Mouse (Mus musculus) intestine, embryonic 14.5 days (tissue): ENCODE data around the gene Il17rc. TPM values are rescaled to one million over a fixed set of nuclear protein-coding genes. Genes with fewer than 3 reads are reported as not detected.

Source experiments
- ATAC-seq: fragments of 200-750 bp; cut with Nextera tagmentation; replicated peaks from 2 replicates; pipeline ENCODE4 v1.8.0; 2017; ENCODE audit warnings: low read depth, moderate number of reproducible peaks, moderate TSS enrichment, moderate library complexity; ENCODE audit not compliant: low FRiP score, low TSS enrichment
- DNase-seq: peaks from one replicate; pipeline ENCODE4 v3.0.0-alpha.2; 2018; ENCODE audit warnings: low spot score
- H3K27ac ChIP-seq: fragments of 300-500 bp; sonication (generic); 2 replicates; pipeline ENCODE4 v1.5.1; 2014; ENCODE audit warnings: low read depth, mild to moderate bottlenecking, control low read depth
- H3K27me3 ChIP-seq: fragments of 300-500 bp; sonication (generic); replicated peaks from 2 replicates; pipeline ENCODE4 v1.6.1; 2014; ENCODE audit warnings: low read length, control low read depth; ENCODE audit not compliant: control insufficient read depth, insufficient read depth
- H3K36me3 ChIP-seq: fragments of 300-500 bp; sonication (generic); 2 replicates; pipeline ENCODE4 v1.6.1; 2014; ENCODE audit warnings: low read length, control low read depth; ENCODE audit not compliant: control insufficient read depth, insufficient read depth
- H3K4me1 ChIP-seq: fragments of 300-500 bp; sonication (generic); replicated peaks from 2 replicates; pipeline ENCODE4 v1.6.1; 2014; ENCODE audit warnings: low read length, control low read depth, mixed read lengths; ENCODE audit not compliant: control insufficient read depth, insufficient read depth
- H3K4me2 ChIP-seq: fragments of 300-500 bp; sonication (generic); 2 replicates; pipeline ENCODE4 v1.6.1; 2014; ENCODE audit warnings: low read length
- H3K4me3 ChIP-seq: fragments of 300-500 bp; sonication (generic); 2 replicates; pipeline ENCODE4 v1.5.1; 2014; ENCODE audit warnings: low read depth, low read length, control low read depth, mixed read lengths
- H3K9ac ChIP-seq: fragments of 300-500 bp; sonication (generic); 2 replicates; pipeline ENCODE4 v1.6.1; 2014; ENCODE audit warnings: mild to moderate bottlenecking, low read length
- H3K9me3 ChIP-seq: fragments of 300-500 bp; sonication (generic); 2 replicates; pipeline ENCODE4 v1.6.1; 2016; ENCODE audit warnings: low read length, control low read depth; ENCODE audit not compliant: control insufficient read depth
- WGBS: fragments of 180-500 bp; shearing (Covaris S2); extraction: QIAGEN DNeasy Blood & Tissue Kit; methylation state at CpG from one replicate; pipeline ENCODE4 v1.1.7; 2014; 5-methylcytosine and 5-hydroxymethylcytosine counted together
- polyA plus RNA-seq: library from polyadenylated mRNA; unstranded; fragments of >200 nt; fragmentation: Nextera tagmentation; extraction: Ambion mirVana; gene quantifications from 2 replicates; pipeline ENCODE4 v1.2.1, GENCODE M21; 2014

Gene Il17rc
- polyA plus RNA-seq, 1 experiment from 2014 or later, result 18.5 TPM

DNA sequence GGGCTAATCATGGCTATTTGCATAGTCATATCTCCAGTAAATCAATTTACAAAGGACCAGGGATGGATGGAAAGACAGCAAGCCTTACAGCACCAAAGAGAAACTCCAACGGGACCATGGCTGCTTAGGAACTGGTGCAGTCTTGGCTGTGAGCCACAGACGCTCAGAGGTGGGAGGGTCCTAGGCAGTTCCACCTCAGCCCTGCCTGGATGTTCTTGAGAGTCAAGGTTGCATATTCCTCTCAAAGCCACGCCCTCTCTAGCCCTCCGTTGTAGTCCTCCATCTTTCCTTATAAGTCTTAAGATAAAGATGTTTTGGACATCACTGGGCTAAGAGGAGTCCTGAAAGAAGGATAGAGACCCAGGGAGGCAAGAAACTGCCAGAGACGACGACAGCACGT is 7.2 kb upstream of the Il17rc start:
- H3K4me1 ChIP-seq, result 0 out of 2 replicates have a peak, but pooled peaks cover 2% of the 10 kb centered on the region
- no peaks in the 10 kb centered on the region for H3K9me3 ChIP-seq
- H3K27me3 ChIP-seq, result no peaks in the 10 kb centered on the region
- H3K36me3 ChIP-seq, result no peaks in the 10 kb centered on the region
- no peak overlapping the region for H3K4me3 ChIP-seq
- H3K4me2 ChIP-seq, result no peak overlapping the region
- ATAC-seq (no peak), DNase-seq (no peak)
- H3K9ac ChIP-seq, result no peak overlapping the region
- WGBS, result 68% methylated on average over 7 of the region's 7 CpGs
- no peak overlapping the region for H3K27ac ChIP-seq

GRCm38 (mm10) chr6:113465602-113466001 is 5.6 kb upstream of the Il17rc start:
- Histone ChIP-seq H3K36me3 (no peaks in the 10 kb centered on the region), H3K4me1 (0 out of 2 replicates have a peak, but pooled peaks cover 4% of the 10 kb centered on the region), H3K9me3 (no peaks in the 10 kb centered on the region), H3K9ac (no peak overlapping the region), H3K27ac (no peak overlapping the region), H3K27me3 (0 out of 2 replicates have a peak, but pooled peaks cover 5% of the 10 kb centered on the region), H3K4me3 (no peak overlapping the region), H3K4me2 (no peak overlapping the region)
- ATAC-seq (no peak), DNase-seq (no peak)
- WGBS, result 64% methylated on average over 5 of the region's 5 CpGs

- Histone ChIP-seq H3K27ac (no peak overlapping the region), H3K9me3 (no peaks in the 10 kb centered on the region), H3K4me2 (no peak overlapping the region), H3K36me3 (no peaks in the 10 kb centered on the region), H3K9ac (no peak overlapping the region), H3K27me3 (0 out of 2 replicates have a peak, but pooled peaks cover 9% of the 10 kb centered on the region), H3K4me1 (0 out of 2 replicates have a peak, but pooled peaks cover 16% of the 10 kb centered on the region), H3K4me3 (no peak overlapping the region)
- DNase-seq, result no peak
- 84% methylated on average over 3 of the region's 3 CpGs for WGBS
- no peak for ATAC-seq
These were observed 2.7 kb upstream of the Il17rc start for GRCm38 (mm10) chr6:113468512-113468911.

DNA sequence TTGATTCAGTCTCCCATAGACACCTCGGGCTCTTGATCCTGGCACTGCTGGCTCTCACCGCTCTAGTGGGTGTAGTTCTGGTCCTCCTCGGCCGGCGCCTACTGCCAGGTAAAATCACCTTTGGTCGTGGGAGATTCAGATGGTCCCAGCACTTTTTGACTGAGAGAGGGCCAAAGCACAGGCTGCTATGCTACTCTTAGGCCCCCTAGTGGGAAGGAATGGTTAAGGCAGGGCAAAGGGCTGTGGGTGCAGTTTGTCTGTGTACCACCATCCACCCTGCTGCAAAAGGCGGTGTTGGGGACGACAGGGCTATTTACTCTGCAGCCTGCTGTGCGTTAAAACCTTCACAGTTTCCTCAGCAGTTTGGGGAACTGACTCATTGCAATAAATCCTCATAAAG is 2.2 kb upstream of the Il17rc start:
- H3K27ac ChIP-seq, result no peak overlapping the region
- peak; percentile 59 for ATAC-seq
- peak overlapping the region; percentile 65 for H3K4me2 ChIP-seq
- DNase-seq, result peak; percentile 83
- peak overlapping the region; percentile 31; the same call in 1 of the 2 replicates for H3K9ac ChIP-seq
- H3K4me3 ChIP-seq, result peak overlapping the region; percentile 27
- WGBS, result 8% methylated on average over 9 of the region's 9 CpGs
- no peaks in the 10 kb centered on the region for H3K36me3 ChIP-seq
- H3K9me3 ChIP-seq, result no peaks in the 10 kb centered on the region
- H3K27me3 ChIP-seq, result 0 out of 2 replicates have a peak, but pooled peaks cover 9% of the 10 kb centered on the region
- 0 out of 2 replicates have a peak, but pooled peaks cover 16% of the 10 kb centered on the region for H3K4me1 ChIP-seq

DNA sequence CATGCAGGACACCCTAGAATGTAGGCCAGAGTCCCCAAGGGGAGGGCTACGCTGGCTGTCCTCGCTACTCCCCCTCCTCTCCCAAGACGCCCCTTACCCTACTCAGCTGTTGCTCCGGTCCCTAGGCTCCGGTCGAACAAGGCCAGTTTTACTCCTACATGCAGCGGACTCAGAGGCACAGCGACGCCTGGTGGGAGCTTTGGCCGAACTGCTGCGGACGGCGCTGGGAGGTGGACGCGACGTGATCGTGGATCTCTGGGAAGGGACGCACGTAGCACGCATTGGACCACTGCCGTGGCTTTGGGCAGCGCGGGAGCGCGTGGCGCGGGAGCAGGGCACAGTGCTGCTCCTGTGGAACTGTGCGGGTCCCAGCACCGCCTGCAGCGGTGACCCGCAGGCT is 1.8 kb upstream of the Il17rc start:
- WGBS, result 2% methylated on average over 31 of the region's 31 CpGs

DNA sequence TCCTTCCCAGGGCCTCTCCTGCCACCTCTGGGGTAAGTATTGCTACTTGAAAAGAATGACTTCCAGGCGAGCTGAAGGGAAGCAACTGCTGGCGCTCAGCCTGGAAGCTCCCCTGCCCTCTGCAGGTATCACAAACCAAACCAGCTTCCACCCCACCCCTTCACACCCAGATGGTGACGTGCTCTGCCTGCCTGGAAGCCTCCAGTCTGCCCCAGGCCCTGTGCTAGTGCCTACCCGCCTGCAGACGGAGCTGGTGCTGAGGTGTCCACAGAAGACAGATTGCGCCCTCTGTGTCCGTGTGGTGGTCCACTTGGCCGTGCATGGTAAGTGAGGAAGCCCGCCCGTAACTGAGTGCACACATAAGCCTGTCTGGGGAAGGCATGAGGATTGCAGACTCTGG is 834 bp downstream of the Il17rc start:
- 62% methylated on average over 10 of the region's 10 CpGs for WGBS
- H3K9me3 ChIP-seq, result no peaks in the 10 kb centered on the region
- no peak overlapping the region for H3K4me3 ChIP-seq
- DNase-seq (no peak), ATAC-seq (no peak)
- no peak overlapping the region for H3K9ac ChIP-seq
- H3K27me3 ChIP-seq, result 0 out of 2 replicates have a peak, but pooled peaks cover 9% of the 10 kb centered on the region
- H3K4me1 ChIP-seq, result 0 out of 2 replicates have a peak, but pooled peaks cover 16% of the 10 kb centered on the region
- H3K36me3 ChIP-seq, result no peaks in the 10 kb centered on the region
- no peak overlapping the region for H3K27ac ChIP-seq
- H3K4me2 ChIP-seq, result peak overlapping the region; percentile 45

More for the DNA sequence above, 1.8 kb upstream of the Il17rc start:
- peak; percentile 60 for ATAC-seq
- H3K27me3 ChIP-seq, result 0 out of 2 replicates have a peak, but pooled peaks cover 9% of the 10 kb centered on the region
- H3K4me3 ChIP-seq, result peak overlapping the region; percentile 27
- peak overlapping the region; percentile 31 for H3K9ac ChIP-seq
- peak; percentile 93 for DNase-seq
- no peak overlapping the region for H3K27ac ChIP-seq
- no peaks in the 10 kb centered on the region for H3K9me3 ChIP-seq
- H3K4me2 ChIP-seq, result peak overlapping the region; percentile 65
- no peaks in the 10 kb centered on the region for H3K36me3 ChIP-seq
- 0 out of 2 replicates have a peak, but pooled peaks cover 16% of the 10 kb centered on the region for H3K4me1 ChIP-seq

DNA sequence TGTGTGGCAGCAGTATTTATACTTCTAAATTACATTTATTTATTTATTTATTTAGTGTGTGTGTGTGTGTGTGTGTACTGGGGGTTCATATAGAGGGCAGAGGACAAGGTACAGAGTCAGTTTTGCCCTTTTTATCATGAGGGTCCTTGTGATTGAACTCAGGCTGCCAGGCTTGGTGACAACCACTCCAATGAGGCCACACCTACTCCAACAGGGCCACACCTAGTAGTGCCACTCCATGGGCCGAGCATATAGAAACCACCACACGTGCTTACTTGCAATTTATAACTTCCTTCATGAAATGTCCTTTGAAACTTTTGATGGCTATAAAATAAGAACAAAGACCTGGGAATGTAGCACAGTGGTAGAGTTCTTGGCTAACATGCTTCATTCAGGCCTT is 2.0 kb downstream of the Il17rc start:
- Histone ChIP-seq H3K4me3 (no peak overlapping the region), H3K27ac (no peak overlapping the region), H3K9me3 (no peaks in the 10 kb centered on the region), H3K4me1 (0 out of 2 replicates have a peak, but pooled peaks cover 16% of the 10 kb centered on the region), H3K36me3 (no peaks in the 10 kb centered on the region), H3K27me3 (0 out of 2 replicates have a peak, but pooled peaks cover 9% of the 10 kb centered on the region), H3K9ac (no peak overlapping the region), H3K4me2 (no peak overlapping the region)
- ATAC-seq (no peak), DNase-seq (no peak)
- 80% methylated on average over 2 of the region's 2 CpGs for WGBS

DNA sequence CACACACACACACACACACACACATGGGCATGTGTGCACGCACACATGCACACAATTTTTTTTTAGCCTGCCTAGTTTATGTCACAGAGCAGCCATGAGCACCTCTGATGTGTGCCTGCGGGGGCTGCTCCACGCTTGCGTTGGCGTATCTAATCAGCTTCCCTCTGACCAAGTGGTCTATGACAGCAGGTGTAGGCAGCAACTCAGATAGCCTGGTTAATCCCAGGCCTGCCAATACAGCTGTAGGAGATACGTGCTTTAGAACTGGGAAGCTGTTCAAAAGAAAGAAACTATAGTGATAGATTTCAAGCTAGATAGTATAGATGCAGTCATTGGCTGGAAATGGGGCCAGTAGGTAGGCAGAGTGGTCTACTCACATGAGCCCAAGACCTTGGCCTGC is 2.5 kb downstream of the Il17rc start:
- WGBS, result 82% methylated on average over 6 of the region's 6 CpGs
- H3K9ac ChIP-seq, result no peak overlapping the region
- ATAC-seq, result no peak
- H3K27ac ChIP-seq, result no peak overlapping the region
- H3K4me1 ChIP-seq, result 0 out of 2 replicates have a peak, but pooled peaks cover 16% of the 10 kb centered on the region
- H3K4me2 ChIP-seq, result no peak overlapping the region
- H3K27me3 ChIP-seq, result 0 out of 2 replicates have a peak, but pooled peaks cover 9% of the 10 kb centered on the region
- H3K4me3 ChIP-seq, result no peak overlapping the region
- DNase-seq, result no peak
- no peaks in the 10 kb centered on the region for H3K36me3 ChIP-seq
- H3K9me3 ChIP-seq, result no peaks in the 10 kb centered on the region

GRCm38 (mm10) chr6:113477353-113477752 is 6.1 kb downstream of the Il17rc start:
- no peak for DNase-seq
- Histone ChIP-seq H3K27me3 (peaks cover 21% of the 10 kb centered on the region), H3K9ac (no peak overlapping the region), H3K9me3 (no peaks in the 10 kb centered on the region), H3K4me3 (no peak overlapping the region), H3K36me3 (no peaks in the 10 kb centered on the region), H3K27ac (no peak overlapping the region), H3K4me1 (no peaks in the 10 kb centered on the region), H3K4me2 (no peak overlapping the region)
- ATAC-seq, result no peak
- WGBS, result 28% methylated on average over 7 of the region's 7 CpGs
